Mouse (Mus musculus) layer of hippocampus, adult 18-20 months (tissue): ENCODE measurements around the gene Llcfc1. TPM values are rescaled to one million over a fixed set of nuclear protein-coding genes. Genes with fewer than 3 reads are reported as not detected.

ENCODE experiments used
- DNase-seq, 2 experiments: peaks; one replicate each; pipeline ENCODE4 v3.0.0; 2022; ENCODE audit warnings: low spot score in 2 of 2
- total RNA-seq, 2 experiments: library from RNA; stranded (reverse); gene quantifications; 2 replicates each; pipeline ENCODE4 v1.2.3; 2021

Gene Llcfc1
- total RNA-seq, 2 experiments from 2014 or later = not detected

- DNase-seq = no peak
Observed at GRCm38 (mm10) chr6:41702928-41703327, 18.7 kb downstream of the Llcfc1 start.

GRCm38 (mm10) chr6:41704123-41704522, 19.9 kb downstream of the Llcfc1 start, which contains the start of gene Kel:
Kel (minus strand) TSS chr6:41704339.
- no peak for DNase-seq

- DNase-seq = no peak
Observed at GRCm38 (mm10) chr6:41706275-41706674, 22.0 kb downstream of the Llcfc1 start.

- DNase-seq = no peak
Observed at GRCm38 (mm10) chr6:41710281-41710680, 26.1 kb downstream of the Llcfc1 start.

- DNase-seq = no peak
Observed at GRCm38 (mm10) chr6:41721430-41721829, 37.2 kb downstream of the Llcfc1 start.

- no peak for DNase-seq
Observed at GRCm38 (mm10) chr6:41727989-41728609, 43.9 kb downstream of the Llcfc1 start.

- DNase-seq = no peak
Observed at GRCm38 (mm10) chr6:41734719-41735470, 50.7 kb downstream of the Llcfc1 start.

Other genes starting within 250 kb of the Llcfc1 start
- not detected for gene Gm10334, start 238.3 kb upstream of the Llcfc1 start, total RNA-seq
- gene Prss1, start 225.5 kb upstream of the Llcfc1 start, total RNA-seq = not detected
- not detected for gene Prss2, start 162.6 kb upstream of the Llcfc1 start, total RNA-seq
- gene Ephb6, start 78.9 kb upstream of the Llcfc1 start, total RNA-seq = 10 to 100 TPM; 75.5 to 80.5 TPM
- under 1 TPM; 0.59 to 0.81 TPM for gene Trpv6, start 48.0 kb upstream of the Llcfc1 start, total RNA-seq
- gene Trpv5, start 3.7 kb upstream of the Llcfc1 start, total RNA-seq = not detected
- not detected for gene Kel, start 19.9 kb downstream of the Llcfc1 start, total RNA-seq
- gene Olfr459, start 90.7 kb downstream of the Llcfc1 start, total RNA-seq = not detected
- not detected for gene Pip, start 163.1 kb downstream of the Llcfc1 start, total RNA-seq
- not detected for gene Sval2, start 168.6 kb downstream of the Llcfc1 start, total RNA-seq